Mouse (Mus musculus): ENCODE results near the gene Nt5c3b.

Nt5c3b gene

GRCm38 (mm10) chr11:100400842-100401241, 40.8 kb downstream of the Nt5c3b start:
- no peak for DNase-seq (ENCODE audit: extremely low spot score, low read depth, low spot score)

- DNase-seq (ENCODE audit: extremely low spot score, low read depth, low spot score), result no peak
Observed at GRCm38 (mm10) chr11:100399727-100400538, 41.7 kb downstream of the Nt5c3b start.

GRCm38 (mm10) chr11:100399320-100399719, 42.3 kb downstream of the Nt5c3b start:
- DNase-seq (ENCODE audit: extremely low spot score, low read depth, low spot score), result no peak

- DNase-seq (ENCODE audit: extremely low spot score, low read depth, low spot score), result no peak
Observed at GRCm38 (mm10) chr11:100398517-100398916, 43.1 kb downstream of the Nt5c3b start.

- peak; percentile 82 for DNase-seq (ENCODE audit: extremely low spot score, low read depth, low spot score)
Observed at GRCm38 (mm10) chr11:100397600-100398389, 43.8 kb downstream of the Nt5c3b start, which contains the start of gene Jup. TSS of gene Jup (minus strand) at chr11:100397763.

- DNase-seq (ENCODE audit: extremely low spot score, low read depth, low spot score), result no peak
Observed at GRCm38 (mm10) chr11:100396886-100397599, 44.6 kb downstream of the Nt5c3b start.

- no peak for DNase-seq (ENCODE audit: extremely low spot score, low read depth, low spot score)
Observed at GRCm38 (mm10) chr11:100395861-100396631, 45.6 kb downstream of the Nt5c3b start.

GRCm38 (mm10) chr11:100395200-100395599, 46.4 kb downstream of the Nt5c3b start:
- DNase-seq (ENCODE audit: extremely low spot score, low read depth, low spot score), result no peak

- no peak for DNase-seq (ENCODE audit: extremely low spot score, low read depth, low spot score)
Observed at GRCm38 (mm10) chr11:100394353-100395074, 47.1 kb downstream of the Nt5c3b start.

- DNase-seq (ENCODE audit: extremely low spot score, low read depth, low spot score), result no peak
Observed at GRCm38 (mm10) chr11:100393733-100394132, 47.9 kb downstream of the Nt5c3b start.

GRCm38 (mm10) chr11:100392958-100393357, 48.6 kb downstream of the Nt5c3b start:
- no peak for DNase-seq (ENCODE audit: extremely low spot score, low read depth, low spot score)

GRCm38 (mm10) chr11:100391884-100392345, 49.7 kb downstream of the Nt5c3b start:
- no peak for DNase-seq (ENCODE audit: extremely low spot score, low read depth, low spot score)

GRCm38 (mm10) chr11:100391081-100391883, 50.3 kb downstream of the Nt5c3b start:
- no peak for DNase-seq (ENCODE audit: extremely low spot score, low read depth, low spot score)

- DNase-seq (ENCODE audit: extremely low spot score, low read depth, low spot score), result no peak
Observed at GRCm38 (mm10) chr11:100389931-100390445, 51.6 kb downstream of the Nt5c3b start.

GRCm38 (mm10) chr11:100388588-100388987, 53.0 kb downstream of the Nt5c3b start:
- DNase-seq (ENCODE audit: extremely low spot score, low read depth, low spot score), result no peak

GRCm38 (mm10) chr11:100387589-100388375, 53.8 kb downstream of the Nt5c3b start:
- DNase-seq (ENCODE audit: extremely low spot score, low read depth, low spot score), result no peak

GRCm38 (mm10) chr11:100387111-100387510, 54.5 kb downstream of the Nt5c3b start:
- no peak for DNase-seq (ENCODE audit: extremely low spot score, low read depth, low spot score)

- DNase-seq (ENCODE audit: extremely low spot score, low read depth, low spot score), result no peak
Observed at GRCm38 (mm10) chr11:100386586-100386985, 55.0 kb downstream of the Nt5c3b start.

Data from hindlimb bud, embryonic 11.5 days (tissue).